Mouse (Mus musculus): ENCODE results near the gene Cdkn1a.

The Cdkn1a gene

GRCm38 (mm10) chr17:29123578-29124174 is 32.9 kb downstream of the Cdkn1a start:
- DNase-seq = peak; percentile 42

GRCm38 (mm10) chr17:29126561-29126960 is 35.8 kb downstream of the Cdkn1a start:
- DNase-seq = no peak

- DNase-seq = no peak
These were observed 38.6 kb downstream of the Cdkn1a start for GRCm38 (mm10) chr17:29129341-29129740.

GRCm38 (mm10) chr17:29135066-29135465 is 44.3 kb downstream of the Cdkn1a start:
- no peak for DNase-seq

GRCm38 (mm10) chr17:29136236-29136635 is 45.5 kb downstream of the Cdkn1a start:
- DNase-seq = peak; percentile 78

- DNase-seq = no peak
These were observed 47.1 kb downstream of the Cdkn1a start for GRCm38 (mm10) chr17:29137906-29138305.

GRCm38 (mm10) chr17:29141577-29141976 is 50.8 kb downstream of the Cdkn1a start:
- no peak for DNase-seq

GRCm38 (mm10) chr17:29143266-29143665 is 52.5 kb downstream of the Cdkn1a start:
- no peak for DNase-seq

GRCm38 (mm10) chr17:29145101-29145500 is 54.3 kb downstream of the Cdkn1a start:
- no peak for DNase-seq

GRCm38 (mm10) chr17:29147273-29147672 is 56.5 kb downstream of the Cdkn1a start:
- no peak for DNase-seq

- DNase-seq = no peak
These were observed 57.0 kb downstream of the Cdkn1a start for GRCm38 (mm10) chr17:29147773-29148172.

- DNase-seq = no peak
These were observed 59.0 kb downstream of the Cdkn1a start for GRCm38 (mm10) chr17:29149766-29150165.

Data from kidney, postnatal 10 days (tissue).